Mouse (Mus musculus): ENCODE measurements around the gene Ripor2.

DNA sequence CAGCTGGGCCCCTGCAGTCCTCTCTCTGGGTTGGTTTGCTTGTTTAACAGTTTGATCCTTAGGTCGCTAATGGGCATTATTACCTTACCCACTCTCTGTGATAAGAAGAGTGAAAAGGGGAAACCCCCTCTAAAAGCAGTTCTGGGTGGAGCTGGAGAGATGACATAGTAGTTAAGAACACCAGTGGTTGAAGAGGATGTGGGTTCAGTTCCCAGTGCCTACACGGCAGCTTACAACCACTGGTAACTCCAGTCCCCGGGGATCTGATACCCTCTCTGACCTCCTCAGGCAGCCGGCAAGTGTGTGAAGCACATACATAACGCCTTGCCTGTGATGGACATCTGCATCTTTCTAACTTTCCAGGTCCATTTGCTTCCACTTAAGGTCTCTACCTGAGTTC is 100.4 kb downstream of the Ripor2 start:
- TF ChIP-seq CTCF (IDR thresholded peaks at IDR 0.05; ENCODE audit: low read depth) (no peak), EP300 (IDR thresholded peaks at IDR 0.05; ENCODE audit: low read depth) (no peak)
